Mouse (Mus musculus) heart, postnatal 10 days (tissue): Measurements from ENCODE around the gene Acd. TPM values are rescaled to one million over a fixed set of nuclear protein-coding genes. Genes with fewer than 3 reads are reported as not detected.

Experiments used
- DNase-seq, 2 experiments: peaks; one replicate each; pipeline ENCODE4 v3.0.0; 2021
- intact Hi-C: fragments of 180-260 bp; cut with DNase I; formaldehyde crosslinking; loops from one replicate; pipeline ENCODE4 v1.15.1; 2025
- total RNA-seq, 2 experiments: library from RNA; stranded (reverse); gene quantifications; 2 replicates each; pipeline ENCODE4 v1.2.3; 2021

Acd gene
- total RNA-seq, result 10 to 100 TPM; 20.8 to 21.2 TPM

DNA sequence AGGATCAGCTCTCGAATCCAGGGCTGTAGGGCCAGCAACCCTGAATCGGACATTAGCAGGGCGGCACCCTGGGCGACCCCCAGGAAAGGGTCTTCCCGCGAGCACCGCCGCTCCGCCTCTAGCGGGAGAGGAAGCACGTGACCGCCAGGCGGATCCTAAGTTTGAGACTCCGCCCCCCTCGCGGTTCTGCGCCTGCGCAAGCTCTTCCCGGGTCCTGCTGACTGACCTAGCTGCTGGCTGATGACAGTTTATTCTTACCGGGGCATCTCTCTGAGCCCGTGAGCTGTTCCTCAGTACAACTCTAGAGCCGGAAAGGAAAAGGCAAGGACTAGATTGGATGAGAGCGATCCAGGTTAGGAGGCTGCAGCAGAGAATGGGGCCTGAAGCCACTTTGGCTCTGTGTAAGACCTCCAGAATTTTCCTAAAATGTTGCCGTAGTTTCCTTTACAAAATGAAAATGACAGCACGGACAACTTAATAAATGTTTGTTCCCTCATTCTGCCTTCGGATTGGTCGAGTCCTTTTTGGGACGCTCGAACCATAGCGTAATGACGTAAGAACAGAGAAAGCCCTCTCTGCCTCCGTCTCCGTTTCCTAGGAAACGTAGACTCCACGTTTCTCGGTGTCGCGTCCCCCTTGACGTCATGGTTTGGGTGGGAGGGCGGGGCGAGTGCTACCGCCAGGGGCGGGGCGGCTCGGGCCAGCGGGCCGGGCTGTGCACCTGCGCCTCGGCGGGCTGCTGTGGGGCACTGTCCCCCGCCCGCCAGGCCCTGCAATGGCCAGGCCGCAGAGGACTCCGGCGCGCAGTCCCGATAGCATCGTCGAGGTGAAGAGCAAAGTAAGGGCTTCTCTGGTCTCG, at the start of gene Acd, which contains the start of gene Pard6a:
Gene Acd, minus strand, starts transcription at position 137 of the 859 bp plus-strand sequence.
Gene Pard6a, plus strand, starts transcription at position 183 of the 859 bp plus-strand sequence.
- intact Hi-C loops, result no loop called here
- DNase-seq, result peak; percentile 97

DNA sequence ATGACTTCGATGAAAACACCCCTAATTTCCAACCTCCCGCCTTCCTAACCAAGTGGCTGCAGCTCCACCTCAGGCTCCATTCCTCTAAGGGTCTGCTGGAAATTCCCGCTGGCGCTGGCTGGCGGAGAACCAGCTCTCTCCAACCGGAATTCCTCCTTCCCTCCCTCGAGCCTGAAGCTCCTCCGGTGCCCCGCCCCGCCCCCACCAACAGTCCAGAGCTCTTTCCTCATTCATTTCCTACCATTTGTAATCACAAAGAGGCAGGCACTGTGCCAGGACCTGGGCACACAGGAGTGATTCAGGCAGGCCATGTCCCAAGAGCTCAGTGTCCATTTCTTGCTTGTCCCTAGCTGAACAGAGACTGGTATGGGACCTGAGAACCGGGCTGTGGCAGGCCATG, 49.7 kb upstream of the Acd start:
- intact Hi-C loops, result no loop called here
- DNase-seq, result peak; percentile 67 to 82

GRCm38 (mm10) chr8:105743301-105743700, 42.4 kb upstream of the Acd start:
- DNase-seq, result no peak
- intact Hi-C loops, result no loop called here

- intact Hi-C loops, result no loop called here
- DNase-seq, result no peak
These were observed 38.3 kb upstream of the Acd start for GRCm38 (mm10) chr8:105739216-105739615.

GRCm38 (mm10) chr8:105732186-105732585, 31.3 kb upstream of the Acd start:
- no peak for DNase-seq
- intact Hi-C loops, result no loop called here

DNA sequence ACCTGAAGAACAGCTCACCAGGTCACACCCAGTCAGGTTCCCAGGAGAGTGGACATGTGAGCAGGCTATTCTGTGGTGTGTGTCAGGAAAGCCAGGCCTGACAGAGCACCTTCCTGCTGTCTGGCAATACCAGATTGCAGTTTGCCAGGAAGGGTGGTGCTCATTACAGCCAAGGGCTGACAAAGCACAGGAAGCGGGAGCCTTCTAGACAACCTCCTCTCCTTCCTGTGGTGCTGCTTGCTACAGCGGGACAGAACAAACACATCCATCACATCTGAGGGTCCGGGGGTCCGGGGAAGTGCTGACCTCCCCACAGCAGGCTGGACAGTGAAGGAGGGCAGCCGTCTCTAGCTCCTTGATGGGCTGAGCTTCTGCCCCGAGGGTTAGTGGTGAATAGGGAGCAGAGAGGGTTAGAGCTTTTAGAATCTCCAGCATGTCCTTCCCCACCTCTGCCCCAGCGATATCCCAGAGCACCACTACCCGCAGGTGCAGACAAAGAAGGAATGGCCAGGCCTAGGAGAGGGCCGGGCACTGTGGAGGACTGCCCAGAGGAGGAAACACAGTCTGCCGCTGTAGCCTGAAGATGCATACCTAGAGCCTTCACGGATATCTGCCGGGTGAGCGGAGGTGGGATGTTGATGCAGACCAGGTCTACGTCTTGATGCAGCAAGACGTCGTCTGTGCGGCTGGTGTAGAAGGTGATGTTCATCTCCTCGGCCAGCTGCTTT, 26.7 kb upstream of the Acd start:
- intact Hi-C loops, result no loop called here
- DNase-seq, result peak; percentile 62 to 65

- intact Hi-C loops, result no loop called here
- no peak for DNase-seq
These were observed 24.8 kb upstream of the Acd start for GRCm38 (mm10) chr8:105725726-105726125.

- no peak for DNase-seq
- intact Hi-C loops, result no loop called here
These were observed 22.0 kb upstream of the Acd start for GRCm38 (mm10) chr8:105722861-105723260.

GRCm38 (mm10) chr8:105719637-105720036, 18.7 kb upstream of the Acd start:
- intact Hi-C loops, result no loop called here
- DNase-seq, result no peak

DNA sequence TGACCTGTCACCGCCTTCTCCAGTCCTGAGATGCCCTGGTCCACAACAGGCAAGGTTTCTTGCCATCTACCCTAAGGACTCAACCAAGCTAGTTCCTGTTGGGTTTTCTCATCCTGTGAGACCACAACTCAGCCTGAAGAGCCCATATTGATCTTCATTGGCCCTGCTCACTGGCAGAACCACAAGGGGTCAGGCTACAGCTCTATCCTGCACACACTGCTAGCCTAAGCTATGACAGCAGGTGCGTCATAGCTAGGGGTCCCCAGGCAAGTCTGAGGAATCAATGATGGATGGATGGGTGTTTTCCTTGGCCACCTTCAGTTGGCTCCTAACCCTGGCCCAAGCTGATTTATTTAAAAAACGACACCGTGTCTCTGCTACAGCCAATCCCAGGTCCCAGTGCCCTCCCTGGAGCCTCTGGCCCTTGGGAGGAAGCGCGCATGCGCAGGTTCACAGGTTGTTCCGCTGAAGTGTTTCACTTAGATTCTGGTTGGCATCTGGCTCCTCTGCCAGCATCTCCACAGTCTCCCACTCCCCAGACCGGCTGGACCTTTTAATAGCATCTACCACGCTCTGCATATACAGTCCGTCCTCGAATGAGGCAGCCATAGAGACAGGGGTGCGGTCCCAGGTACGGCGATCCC, 15.5 kb upstream of the Acd start:
- no peak for DNase-seq
- intact Hi-C loops, result loop anchor here (1.0 kb wide), 1 partner anchor 306 kb away; no protein-coding TSS in a partner anchor

GRCm38 (mm10) chr8:105715042-105715441, 14.1 kb upstream of the Acd start:
- peak; percentile 35 to 41 for DNase-seq
- intact Hi-C loops, result loop anchor here (2.0 kb wide), 2 partner anchors 48 to 74 kb away; no protein-coding TSS in a partner anchor

- DNase-seq, result peak; percentile 88 to 95
- intact Hi-C loops, result loop anchor here (1.0 to 2.0 kb wide), 3 partner anchors 49 to 216 kb away; no protein-coding TSS in a partner anchor
These were observed 13.2 kb upstream of the Acd start for GRCm38 (mm10) chr8:105714139-105714538.

GRCm38 (mm10) chr8:105712286-105712685, 11.4 kb upstream of the Acd start:
- intact Hi-C loops, result no loop called here
- no peak for DNase-seq

- DNase-seq, result no peak
- intact Hi-C loops, result loop anchor here (5.0 kb wide), 1 partner anchor 143 kb away; the partner anchor contains the start of gene Cenpt
These were observed 8.4 kb upstream of the Acd start for GRCm38 (mm10) chr8:105709317-105709716.

- no peak for DNase-seq
These were observed 7.8 kb upstream of the Acd start for GRCm38 (mm10) chr8:105708675-105709074.

GRCm38 (mm10) chr8:105707498-105708403, 6.8 kb upstream of the Acd start, which contains the start of the genes 4933405L10Rik and Enkd1:
TSS of gene 4933405L10Rik (plus strand) at chr8:105707655.
TSS of gene Enkd1 (minus strand) at chr8:105708210.
- intact Hi-C loops, result loop anchor here (5.0 kb wide), 1 partner anchor 145 kb away; the partner anchor contains the start of gene Cenpt

More at GRCm38 (mm10) chr8:105708675-105709074, 7.8 kb upstream of the Acd start:
- intact Hi-C loops, result loop anchor here (5.0 kb wide), 1 partner anchor 144 kb away; the partner anchor contains the start of gene Cenpt

GRCm38 (mm10) chr8:105706426-105706825, 5.5 kb upstream of the Acd start:
- DNase-seq, result no peak
- intact Hi-C loops, result loop anchor here (5.0 kb wide), 1 partner anchor 146 kb away; the partner anchor contains the start of gene Cenpt

More at GRCm38 (mm10) chr8:105707498-105708403, 6.8 kb upstream of the Acd start, which contains the start of the genes 4933405L10Rik and Enkd1:
- DNase-seq, result peak; percentile 91 to 92

- no peak for DNase-seq
- intact Hi-C loops, result loop anchor here (5.0 kb wide), 1 partner anchor 147 kb away; the partner anchor contains the start of gene Cenpt
These were observed 4.1 kb upstream of the Acd start for GRCm38 (mm10) chr8:105704955-105705354.

DNA sequence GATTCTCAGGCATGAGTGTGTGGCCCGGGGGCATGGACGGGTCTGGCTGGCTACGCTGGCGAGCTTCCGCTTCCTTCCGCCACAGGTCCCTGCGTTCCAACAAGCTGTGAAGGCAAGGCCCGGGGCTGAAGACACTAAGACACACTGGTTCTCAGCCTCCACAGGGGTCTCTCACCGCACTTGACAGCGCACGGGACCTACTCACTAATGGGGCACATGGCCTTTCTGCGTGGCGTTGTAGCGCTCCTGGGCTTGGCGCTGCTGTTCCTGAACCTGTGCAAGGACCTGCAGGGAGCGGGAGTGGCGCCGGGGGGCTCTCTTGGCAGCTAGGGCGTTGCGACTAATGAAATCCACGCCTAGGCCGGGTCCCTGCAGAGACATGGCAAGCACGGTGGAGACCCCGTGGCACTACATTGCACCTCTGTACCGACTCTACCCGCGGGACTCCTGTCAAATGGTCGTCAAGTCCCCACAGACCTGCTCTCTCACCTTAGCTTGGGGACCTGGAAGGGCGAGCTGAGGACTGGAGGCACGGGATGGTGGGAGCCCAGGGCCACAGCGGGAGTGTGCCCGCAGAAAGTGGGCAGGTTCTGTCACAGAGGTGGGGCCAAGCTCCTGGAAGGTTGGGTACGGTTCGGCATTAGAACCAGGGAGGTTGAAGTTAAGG, 3.4 kb upstream of the Acd start:
- intact Hi-C loops, result no loop called here
- no peak for DNase-seq
